Mouse (Mus musculus): ENCODE data around the gene Slc38a3.

The Slc38a3 gene

GRCm38 (mm10) chr9:107619546-107619879 is 49.8 kb downstream of the Slc38a3 start:
- peak; percentile 92 for DNase-seq (ENCODE audit: low read depth, low spot score)

- DNase-seq (ENCODE audit: low read depth, low spot score), result peak; percentile 76
Measured at GRCm38 (mm10) chr9:107618778-107619545, 50.4 kb downstream of the Slc38a3 start.

GRCm38 (mm10) chr9:107618098-107618497 is 51.2 kb downstream of the Slc38a3 start:
- DNase-seq (ENCODE audit: low read depth, low spot score), result no peak

GRCm38 (mm10) chr9:107617461-107617860 is 51.9 kb downstream of the Slc38a3 start:
- no peak for DNase-seq (ENCODE audit: low read depth, low spot score)

- no peak for DNase-seq (ENCODE audit: low read depth, low spot score)
Measured at GRCm38 (mm10) chr9:107615035-107615434, 54.3 kb downstream of the Slc38a3 start.

GRCm38 (mm10) chr9:107612945-107613569 is 56.3 kb downstream of the Slc38a3 start:
- DNase-seq (ENCODE audit: low read depth, low spot score), result peak; percentile 57

GRCm38 (mm10) chr9:107612191-107612944 is 57.0 kb downstream of the Slc38a3 start:
- DNase-seq (ENCODE audit: low read depth, low spot score), result peak; percentile 95

GRCm38 (mm10) chr9:107611456-107612190 is 57.7 kb downstream of the Slc38a3 start:
- no peak for DNase-seq (ENCODE audit: low read depth, low spot score)

- no peak for DNase-seq (ENCODE audit: low read depth, low spot score)
Measured at GRCm38 (mm10) chr9:107609433-107609830, 59.9 kb downstream of the Slc38a3 start.

GRCm38 (mm10) chr9:107608741-107609432 is 60.4 kb downstream of the Slc38a3 start, which contains the start of gene Sema3b:
Gene Sema3b (minus strand): TSS chr9:107609229.
- DNase-seq (ENCODE audit: low read depth, low spot score), result no peak

GRCm38 (mm10) chr9:107607653-107608245 is 61.6 kb downstream of the Slc38a3 start:
- DNase-seq (ENCODE audit: low read depth, low spot score), result no peak

GRCm38 (mm10) chr9:107607036-107607435 is 62.3 kb downstream of the Slc38a3 start:
- DNase-seq (ENCODE audit: low read depth, low spot score), result no peak

- no peak for DNase-seq (ENCODE audit: low read depth, low spot score)
Measured at GRCm38 (mm10) chr9:107606591-107606990, 62.7 kb downstream of the Slc38a3 start.

GRCm38 (mm10) chr9:107605041-107605661 is 64.2 kb downstream of the Slc38a3 start:
- no peak for DNase-seq (ENCODE audit: low read depth, low spot score)

GRCm38 (mm10) chr9:107603251-107603650 is 66.1 kb downstream of the Slc38a3 start:
- DNase-seq (ENCODE audit: low read depth, low spot score), result no peak

GRCm38 (mm10) chr9:107602068-107602648 is 67.2 kb downstream of the Slc38a3 start:
- DNase-seq (ENCODE audit: low read depth, low spot score), result peak; percentile 93

- DNase-seq (ENCODE audit: low read depth, low spot score), result no peak
Measured at GRCm38 (mm10) chr9:107601275-107601674, 68.1 kb downstream of the Slc38a3 start.

- no peak for DNase-seq (ENCODE audit: low read depth, low spot score)
Measured at GRCm38 (mm10) chr9:107600745-107601144, 68.6 kb downstream of the Slc38a3 start.
